Mouse (Mus musculus) megakaryocyte-erythroid progenitor cell, adult 5-6 weeks (primary cell): ENCODE results near the gene 5031439G07Rik. TPM values are rescaled to one million over a fixed set of nuclear protein-coding genes. Genes with fewer than 3 reads are reported as not detected.
A peak's percentile ranks its signal among the peaks of the same experiment; 100 is the strongest.
"Not testable (repeated sequence)": the region's sequence is repeated elsewhere in the genome, so short reads cannot be mapped to it uniquely, and the experiment has no call there.

Experiments
- ATAC-seq: replicated peaks from 2 replicates; pipeline ENCODE4 v1.8.0; 2016; ENCODE audit warnings: mild to moderate bottlenecking, inconsistent platforms; ENCODE audit not compliant: severe bottlenecking, poor library complexity, low FRiP score, low TSS enrichment
- total RNA-seq, 2 experiments: library from RNA; stranded (forward) in 1 of 2; stranded (reverse) in 1 of 2; fragments of 200-1000, 215-1000 nt in 1 of 2; fragments of >200 nt in 1 of 2; fragmentation: Nextera tagmentation in 1 of 2; gene quantifications; 2 replicates each; pipeline ENCODE4 v1.2.3; 2014 to 2017

5031439G07Rik gene
- total RNA-seq (2014; fragmentation: Nextera tagmentation) (3.5 and 3.6 TPM in 2 replicates), total RNA-seq (2017) (2.2 and 4.0 TPM in 2 replicates)

DNA sequence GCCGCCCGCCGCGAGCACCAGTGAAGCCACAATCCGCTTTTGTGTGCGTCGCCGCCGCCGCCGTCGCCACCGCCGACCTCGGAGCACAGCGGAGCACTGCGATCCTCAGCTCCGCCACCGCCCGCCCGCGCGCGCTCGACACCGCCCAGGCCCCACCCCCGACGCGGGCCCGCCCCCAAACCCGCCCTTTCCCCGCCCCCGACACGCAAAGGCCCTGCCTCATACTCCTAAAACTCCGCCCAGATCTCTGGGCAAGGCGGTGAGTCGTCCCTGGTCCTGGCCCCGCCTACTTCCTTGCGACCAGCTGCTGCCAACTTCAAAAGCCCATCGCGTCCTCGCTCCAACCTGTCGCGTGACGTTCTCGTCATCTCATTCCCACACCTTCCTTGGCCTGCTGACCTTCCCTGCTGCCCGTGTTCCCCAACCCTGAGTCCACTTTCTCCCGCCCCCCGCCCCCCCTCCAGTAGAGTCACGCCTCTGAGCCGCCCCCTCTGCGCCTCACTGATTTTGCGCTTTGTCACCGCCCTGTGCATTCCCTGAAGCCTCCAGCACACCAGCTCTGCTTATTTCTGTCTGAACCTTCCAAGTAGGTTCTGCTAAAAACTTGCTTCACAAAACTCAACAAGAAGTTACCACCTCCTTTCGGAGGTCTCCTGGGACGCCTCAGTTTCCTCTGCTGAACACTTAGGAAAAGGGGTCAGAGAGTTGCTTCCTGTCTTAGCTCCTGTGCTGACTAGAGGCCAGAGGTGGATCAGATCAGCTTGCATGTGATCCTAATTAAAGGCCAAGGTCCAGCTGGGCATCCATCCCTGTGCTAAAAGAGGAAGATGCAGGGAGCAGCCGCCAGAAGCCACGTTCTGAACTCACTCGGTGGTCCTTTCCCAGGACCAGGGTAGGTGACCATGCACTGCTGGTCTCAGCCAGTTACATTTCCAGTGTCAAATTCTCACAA is at the start of gene 5031439G07Rik:
5031439G07Rik (minus strand) TSS at position 678 of the 952 bp plus-strand sequence.
- ATAC-seq, result peak; percentile 93

DNA sequence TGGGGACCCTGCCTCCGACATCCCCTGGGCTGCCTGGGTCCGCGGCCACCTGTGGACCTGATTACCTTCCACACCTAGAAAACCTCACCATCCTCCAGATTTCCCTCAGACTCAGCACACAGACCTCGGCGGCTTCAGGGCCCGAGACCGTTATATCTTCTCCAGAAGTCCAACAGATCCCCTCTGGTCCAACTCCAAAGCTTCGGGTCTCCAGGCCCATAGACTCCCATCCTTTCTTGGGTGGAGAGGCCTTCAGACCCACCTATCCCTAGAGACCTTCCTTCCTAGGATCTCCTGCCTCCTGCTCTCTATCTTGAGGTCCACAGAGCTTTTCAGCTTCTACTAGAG is 49.0 kb upstream of the 5031439G07Rik start:
- no peak for ATAC-seq

DNA sequence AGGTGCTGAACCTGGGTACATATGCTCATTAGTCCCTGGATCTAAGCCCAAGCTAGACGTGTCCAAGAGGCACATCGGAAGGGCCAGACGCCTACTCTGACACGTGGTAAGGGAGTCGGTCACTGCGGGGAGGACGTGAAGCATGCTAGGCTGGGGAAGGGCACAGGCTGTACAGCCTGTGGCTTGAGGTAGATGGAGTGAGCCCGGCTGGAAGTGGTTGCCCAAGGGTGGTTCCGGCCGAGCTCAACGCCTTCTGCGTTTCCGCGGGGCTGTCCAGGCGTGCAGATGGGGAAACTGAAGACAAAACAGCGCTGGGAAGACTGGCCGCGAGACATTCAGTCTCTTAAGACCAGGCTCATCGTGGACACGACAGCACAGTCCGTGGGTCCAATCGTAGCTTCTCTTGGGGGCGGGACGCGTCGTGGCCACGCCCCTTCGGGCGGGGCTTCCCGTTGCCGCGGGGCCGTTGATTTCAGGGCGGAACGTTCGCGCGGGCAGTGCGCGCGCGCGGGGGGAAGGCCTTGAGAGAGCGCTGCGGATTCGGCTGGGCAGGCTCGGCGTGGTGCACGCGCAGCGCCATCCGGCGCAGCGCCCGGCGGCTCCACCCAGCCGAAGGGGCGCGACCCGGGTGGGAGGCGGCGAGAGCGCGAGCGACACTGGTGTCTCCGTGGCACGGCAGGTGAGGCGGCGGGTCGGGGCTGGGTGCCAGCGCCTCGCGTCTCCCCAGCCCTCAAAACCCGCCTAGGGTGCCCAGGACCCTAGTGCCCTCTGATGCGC is 48.4 kb upstream of the 5031439G07Rik start:
- peak; percentile 97 for ATAC-seq

DNA sequence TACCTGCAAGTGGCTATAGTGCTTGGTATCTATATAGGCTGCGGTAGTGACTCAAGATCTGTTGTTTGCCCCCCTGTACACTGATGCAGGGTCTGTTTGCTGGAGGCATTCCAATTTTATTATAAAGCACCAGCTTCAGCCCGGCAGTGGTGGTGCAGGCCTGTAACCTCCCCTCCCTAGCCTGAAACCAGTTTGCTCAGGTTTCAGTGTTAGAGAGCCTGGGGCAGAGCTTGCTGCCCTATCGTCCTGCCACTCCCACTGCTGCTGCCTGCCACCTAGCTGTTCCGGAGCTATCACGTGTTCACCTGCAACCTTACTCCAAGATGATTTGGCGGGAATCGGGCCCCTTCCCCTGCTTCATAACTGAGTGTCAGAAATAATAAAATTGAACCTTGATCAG is 45.6 kb upstream of the 5031439G07Rik start:
- ATAC-seq, result not testable (repeated sequence)

DNA sequence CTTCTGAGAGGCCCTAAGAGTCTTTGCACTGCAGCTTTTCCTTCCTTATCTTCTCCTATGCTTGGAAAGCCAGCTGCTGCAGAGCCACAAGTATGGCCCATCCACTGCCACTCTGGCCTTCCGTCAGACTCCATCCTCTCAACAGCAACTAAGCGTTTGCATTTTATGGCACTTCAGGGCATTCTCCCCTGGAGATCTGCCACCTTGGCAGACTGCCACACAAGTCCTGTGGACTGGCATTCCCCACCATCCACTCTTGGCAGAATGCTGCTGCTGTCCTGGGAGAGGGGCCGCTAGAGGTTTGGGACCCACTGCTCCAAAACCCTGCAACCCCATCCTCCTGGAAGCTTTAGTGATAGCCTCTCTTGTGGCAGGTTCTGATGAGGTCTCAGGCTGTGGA is 43.5 kb upstream of the 5031439G07Rik start:
- no peak for ATAC-seq

DNA sequence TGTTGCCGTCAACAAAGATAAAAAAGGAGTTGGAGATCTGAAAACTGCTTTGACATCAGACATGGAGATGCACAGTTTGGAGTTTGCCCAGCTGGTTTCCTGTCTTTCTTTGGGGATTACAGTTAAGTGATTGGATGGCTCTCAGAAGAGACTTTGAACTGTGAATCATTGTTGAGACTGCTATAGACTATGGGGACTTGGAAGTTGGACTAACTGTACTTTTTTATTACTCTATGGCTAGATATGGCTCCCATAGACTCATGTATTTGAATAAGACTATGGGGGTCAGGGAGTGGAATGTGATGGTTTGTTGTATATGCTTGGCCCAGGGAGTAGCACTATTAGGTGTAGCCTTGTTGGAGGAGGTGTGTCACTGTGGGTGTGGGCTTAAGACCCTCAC is 42.3 kb upstream of the 5031439G07Rik start:
- not testable (repeated sequence) for ATAC-seq

DNA sequence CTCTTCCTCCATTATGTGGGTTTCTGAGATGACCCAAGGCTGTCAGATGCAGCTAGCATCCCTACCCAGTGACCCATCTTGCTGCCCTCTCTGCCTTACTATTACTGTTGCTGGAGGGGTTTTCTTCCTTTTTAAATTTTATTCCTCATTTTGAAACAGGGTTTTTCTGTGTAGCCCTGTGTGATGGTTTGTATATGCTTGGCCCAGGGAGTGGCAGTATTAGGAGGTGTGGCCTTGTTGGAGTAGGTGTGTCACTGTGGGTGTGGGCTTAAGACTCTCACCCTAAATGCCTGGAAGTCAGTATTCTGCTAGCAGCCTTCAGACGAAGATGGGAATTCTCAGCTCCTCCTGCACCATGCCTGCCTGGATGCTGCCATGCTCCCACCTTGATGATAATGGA is 40.3 kb upstream of the 5031439G07Rik start, which contains the start of gene Fam118a:
Fam118a (plus strand) TSS at position 301 of the 400 bp plus-strand sequence.
- not testable (repeated sequence) for ATAC-seq

DNA sequence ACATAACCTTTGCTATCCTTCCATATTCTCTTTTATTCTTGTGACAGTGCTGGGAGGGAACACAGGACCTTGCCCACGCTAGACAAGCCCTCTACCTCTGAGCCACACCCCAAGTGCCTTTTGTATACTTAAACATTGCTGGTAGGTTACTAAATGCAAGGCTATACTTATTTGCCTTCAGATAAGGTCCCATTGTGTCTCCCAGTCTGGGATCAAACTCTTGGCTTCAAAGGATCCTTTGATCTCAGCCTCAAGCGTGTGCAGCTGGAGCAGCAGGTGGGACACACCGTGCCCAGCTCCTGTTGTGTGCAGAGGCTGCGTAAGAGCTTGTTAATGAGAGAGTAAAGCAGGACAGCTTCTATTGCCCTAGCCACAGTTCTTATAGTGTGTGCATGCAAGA is 39.4 kb upstream of the 5031439G07Rik start:
- no peak for ATAC-seq

DNA sequence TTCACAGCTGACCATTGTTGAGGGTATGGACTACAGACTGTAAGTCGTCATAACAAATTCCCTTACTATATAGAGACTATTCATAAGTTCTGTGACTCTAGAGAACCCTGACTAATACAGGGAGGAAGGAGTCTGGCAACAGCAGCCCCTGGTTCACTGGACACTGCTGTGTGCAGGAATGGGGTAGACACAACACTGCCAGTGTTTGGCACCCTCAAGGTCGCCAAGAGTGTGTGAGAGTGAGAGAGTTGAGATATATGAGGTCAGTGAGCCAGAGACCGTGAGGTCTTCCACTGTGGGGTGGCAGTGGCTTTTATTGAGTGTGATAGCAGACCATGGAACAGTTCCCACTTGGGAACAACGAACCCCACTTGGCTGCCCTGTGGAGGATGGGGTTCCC is 37.8 kb upstream of the 5031439G07Rik start:
- ATAC-seq, result no peak

DNA sequence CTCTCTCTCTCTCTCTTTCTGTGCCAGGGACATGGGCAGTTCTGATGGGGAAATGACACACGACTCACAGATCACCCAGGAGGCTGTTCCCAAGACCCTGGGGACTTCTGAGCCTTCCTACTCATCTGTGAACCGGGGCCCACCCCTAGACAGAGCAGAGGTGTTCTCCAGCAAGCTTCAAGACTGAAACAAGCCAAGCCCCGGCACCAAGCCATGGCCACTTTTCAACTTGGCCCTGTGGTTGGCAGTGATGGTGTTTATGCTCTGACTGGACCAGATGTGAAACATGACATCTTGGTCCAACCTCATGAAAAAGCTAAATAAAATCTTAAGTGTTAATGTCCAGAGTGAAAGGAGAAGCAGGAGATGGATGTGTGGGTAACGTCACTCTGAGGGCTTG is 33.9 kb upstream of the 5031439G07Rik start:
- no peak for ATAC-seq

DNA sequence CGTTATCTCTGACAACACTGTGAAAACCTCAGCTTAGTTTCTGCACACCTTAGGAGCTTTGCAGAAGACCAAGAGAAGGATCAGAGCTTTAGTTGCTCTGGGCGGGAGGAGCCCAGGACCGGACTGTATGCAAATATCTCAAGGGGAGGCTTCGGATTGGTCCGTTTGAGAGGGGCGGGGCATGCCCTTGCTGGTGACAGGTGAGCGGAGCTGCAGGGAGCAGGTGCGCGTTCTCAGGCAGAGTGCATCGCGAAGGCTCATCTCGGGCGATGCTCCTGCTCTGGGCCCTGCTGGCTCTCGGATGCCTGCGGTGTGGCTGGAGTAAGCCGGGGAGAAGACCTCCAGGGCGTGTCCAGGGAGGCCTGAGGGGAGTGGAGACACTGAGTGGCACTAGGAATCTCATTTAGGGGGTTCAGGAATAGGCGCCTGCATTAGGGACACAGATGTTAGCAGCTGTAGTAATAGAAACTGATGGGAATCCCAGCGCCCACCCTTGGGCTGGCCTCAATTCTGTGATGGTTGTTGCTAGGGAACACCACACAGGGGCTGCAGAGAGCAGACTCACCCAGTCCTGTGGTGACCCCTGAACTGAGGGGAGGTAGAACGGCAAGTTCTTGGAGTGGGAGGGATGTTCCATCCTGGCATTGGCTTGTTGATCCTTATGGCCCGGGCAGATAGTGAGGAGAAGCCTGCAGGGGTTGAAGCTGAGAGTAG is 28.8 kb upstream of the 5031439G07Rik start, which contains the start of gene Upk3a:
Upk3a (plus strand) TSS at position 191 of the 714 bp plus-strand sequence.
- ATAC-seq, result peak; percentile 25; the same call in 1 of the 2 replicates

DNA sequence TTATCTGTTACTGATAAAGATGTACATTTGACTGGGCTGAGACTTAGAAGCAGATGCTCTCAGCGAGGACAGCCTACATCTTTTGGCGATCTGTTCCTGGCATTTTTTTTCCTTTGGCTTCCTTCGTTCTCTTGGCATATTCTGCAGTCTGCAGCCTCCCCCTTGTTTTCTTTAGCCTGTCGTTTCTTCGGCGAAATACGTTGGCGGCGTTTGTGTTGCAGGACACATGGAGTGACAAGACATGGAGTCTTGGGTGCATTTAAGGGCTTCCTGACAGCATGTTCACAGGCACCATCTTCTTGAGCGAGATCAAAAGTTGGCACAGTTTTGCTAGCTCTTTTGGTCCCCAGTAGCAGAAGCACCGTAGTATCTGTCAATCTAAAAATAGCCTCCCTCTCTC is 27.4 kb upstream of the 5031439G07Rik start:
- no peak for ATAC-seq

DNA sequence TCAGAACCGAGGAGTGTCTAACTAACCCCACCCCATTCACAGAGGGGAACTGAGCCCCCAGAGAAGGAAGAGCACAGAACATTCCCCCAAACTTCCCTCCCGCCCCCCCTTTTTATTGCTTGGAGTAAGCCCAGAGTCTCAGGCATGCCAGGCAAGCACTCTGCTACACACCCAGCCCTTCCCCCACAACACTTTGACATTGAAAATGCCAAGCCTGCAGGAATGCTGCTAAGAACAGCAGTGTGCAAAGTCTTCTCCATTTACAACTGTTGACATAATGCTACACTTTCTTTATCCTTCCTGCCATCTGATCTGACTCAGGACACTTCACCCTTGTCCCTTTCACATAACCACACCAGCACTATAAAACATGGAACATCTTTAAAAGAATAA is 24.3 kb upstream of the 5031439G07Rik start:
- ATAC-seq, result no peak

DNA sequence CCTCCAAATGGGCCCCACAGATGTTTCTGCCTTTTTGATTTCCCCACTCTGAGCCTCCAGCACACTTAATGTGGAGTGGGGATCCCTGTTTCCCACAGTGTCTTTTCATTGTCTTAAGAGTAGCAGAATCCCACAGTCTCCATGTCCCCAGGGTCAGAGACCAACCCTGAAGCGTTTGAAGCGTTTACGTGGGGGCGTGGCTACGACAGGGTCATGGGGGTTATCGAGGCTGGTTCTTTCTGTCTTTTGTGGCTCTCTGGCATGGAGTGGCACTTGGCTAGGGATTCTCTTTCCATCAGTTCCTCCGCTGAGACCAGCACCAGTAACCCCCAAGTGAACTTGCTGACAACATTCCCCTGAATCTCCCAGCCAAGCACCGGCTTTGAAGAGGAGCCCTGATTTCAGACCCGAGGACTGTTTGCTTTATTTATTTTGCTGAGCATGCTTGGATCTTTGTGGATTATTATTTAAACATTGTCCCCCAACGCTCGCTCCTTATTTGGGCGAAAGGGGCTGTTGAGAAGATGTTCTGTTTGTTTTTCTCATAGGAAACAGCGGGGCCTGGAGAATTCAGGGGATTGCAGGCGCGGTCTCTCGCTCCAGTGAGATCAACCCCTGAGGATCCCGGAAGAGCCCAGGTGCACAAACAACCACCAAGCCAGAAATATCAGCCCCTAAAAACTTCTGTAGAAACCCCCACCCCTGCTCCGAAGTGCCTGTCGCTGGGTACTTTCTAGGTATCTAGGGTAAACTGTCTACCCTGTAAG is 23.7 kb upstream of the 5031439G07Rik start:
- ATAC-seq, result no peak

DNA sequence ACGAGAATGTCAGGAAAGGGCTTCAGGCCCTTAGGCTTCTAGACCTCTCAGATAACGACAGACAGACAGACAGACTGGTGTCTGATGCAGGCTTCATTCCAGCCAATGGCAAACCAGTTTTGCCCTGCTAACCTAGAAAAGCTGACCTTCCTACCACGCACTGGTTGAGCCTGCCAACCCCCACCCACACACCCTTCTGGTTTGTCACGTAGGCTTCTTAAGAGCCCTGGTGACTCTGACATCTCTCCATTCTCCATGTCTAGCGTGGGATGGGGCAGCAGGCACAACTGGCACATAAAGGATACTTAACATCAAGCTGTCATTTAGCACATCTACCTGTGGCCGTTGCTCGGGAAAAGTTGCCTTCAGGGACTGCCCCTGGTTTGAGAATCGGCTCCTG is 21.3 kb upstream of the 5031439G07Rik start:
- ATAC-seq, result no peak

DNA sequence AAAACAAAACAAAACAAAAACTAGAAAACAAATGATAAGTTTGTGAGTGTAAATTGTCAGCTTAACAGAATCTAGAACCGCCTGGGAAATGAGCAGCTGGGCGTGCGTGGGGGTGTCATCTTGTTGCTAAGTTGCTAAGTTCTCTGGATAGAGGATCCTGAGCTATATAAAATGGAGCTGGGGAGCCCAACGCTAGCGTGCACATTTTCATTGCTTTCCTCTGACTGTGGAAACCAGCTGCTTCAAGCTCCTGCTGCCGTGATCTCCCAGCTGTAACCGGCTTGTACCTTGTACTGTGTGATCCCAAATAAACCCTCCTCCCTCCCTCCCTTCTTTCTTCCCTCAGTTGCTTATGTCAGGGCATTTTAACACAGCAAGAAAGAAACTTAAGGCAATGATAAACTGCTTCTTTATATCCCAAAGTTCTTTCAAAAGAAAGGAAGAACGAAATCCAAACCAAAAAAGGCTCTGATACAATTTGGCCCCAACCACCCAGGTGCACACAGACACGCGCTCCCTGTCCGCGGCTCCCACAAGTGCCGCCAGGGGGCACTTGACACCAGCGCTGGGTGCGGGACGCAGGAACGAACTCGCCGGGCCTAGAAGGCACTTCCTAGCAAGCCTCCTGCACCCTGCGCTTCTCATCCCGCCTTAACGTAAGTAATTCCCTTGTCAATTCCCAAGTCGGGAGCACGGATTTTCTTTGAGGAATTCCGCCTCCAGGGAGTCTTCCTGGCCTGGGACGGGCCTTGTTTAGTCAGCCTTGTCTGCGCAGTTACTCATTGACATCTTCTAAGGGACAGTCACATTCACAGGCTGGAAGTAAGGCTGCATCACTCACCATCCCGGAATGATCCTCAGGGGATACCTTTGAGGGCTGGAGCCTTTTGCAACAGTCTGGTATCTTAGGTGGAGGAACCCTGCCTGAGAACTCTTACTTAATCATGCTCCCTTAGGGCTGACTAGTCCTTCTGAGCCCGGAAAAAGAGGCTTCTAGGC is 12.9 kb upstream of the 5031439G07Rik start:
- peak; percentile 96 for ATAC-seq

DNA sequence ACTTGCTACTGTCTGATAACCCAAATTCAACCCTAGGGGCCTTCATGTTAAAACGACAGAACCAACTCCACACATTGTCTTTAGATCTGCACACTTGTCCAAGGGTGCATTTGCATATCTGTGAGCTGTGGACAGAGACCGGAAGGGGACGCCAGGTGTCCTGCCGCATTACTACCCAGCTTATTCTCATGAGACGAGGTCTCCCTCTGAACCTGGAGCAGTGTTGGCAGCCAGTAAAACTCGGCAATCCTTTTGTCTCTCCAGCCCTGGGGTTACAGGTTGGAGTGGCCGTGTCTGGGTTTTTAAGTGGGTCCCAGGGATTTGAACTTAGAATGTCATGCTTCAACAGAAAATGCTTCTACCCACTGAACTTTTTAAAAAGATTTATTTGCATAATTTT is 11.6 kb upstream of the 5031439G07Rik start:
- no peak for ATAC-seq
